Mouse (Mus musculus): ENCODE data around the gene Hectd4. TPM values are rescaled to one million over a fixed set of nuclear protein-coding genes. Genes with fewer than 3 reads are reported as not detected.
A peak's percentile ranks its signal among the peaks of the same experiment; 100 is the strongest.
"Not testable (repeated sequence)": the region's sequence is repeated elsewhere in the genome, so short reads cannot be mapped to it uniquely, and the experiment has no call there.

Hectd4 gene
- polyA plus RNA-seq, 1 experiment from 2014 or later, result 2.2 TPM

- whole genome bisulfite sequencing, result 43% methylated on average over 3 of the region's 3 CpGs
- peak overlapping the region; percentile 21; the same call in 1 of the 2 replicates for H3K4me2 ChIP-seq (replicated peaks; ENCODE audit: low read depth)
- no peaks in the 10 kb centered on the region for H3K36me3 ChIP-seq (ENCODE audit: control insufficient read depth, insufficient read depth)
- no peak overlapping the region for H3K9ac ChIP-seq (ENCODE audit: low read depth, low read length)
- H3K4me3 ChIP-seq (ENCODE audit: low read depth, low read length), result no peak overlapping the region
- ATAC-seq, result peak; percentile 14; the same call in 1 of the 2 replicates
- H3K9me3 ChIP-seq (ENCODE audit: control insufficient read depth), result no peaks in the 10 kb centered on the region
- TF ChIP-seq CTCF (IDR thresholded peaks at IDR 0.05; ENCODE audit: low read depth), result no peak
- no peaks in the 10 kb centered on the region for H3K27me3 ChIP-seq (replicated peaks; ENCODE audit: control insufficient read depth, insufficient read depth, low read length)
- 0 out of 2 replicates have a peak, but pooled peaks cover 4% of the 10 kb centered on the region for H3K4me1 ChIP-seq (replicated peaks; ENCODE audit: control insufficient read depth, insufficient read depth, low read length)
- H3K27ac ChIP-seq (ENCODE audit: low read depth, low read length), result no peak overlapping the region
These were observed 6.4 kb downstream of the Hectd4 start for GRCm38 (mm10) chr5:121226406-121226805.

DNA sequence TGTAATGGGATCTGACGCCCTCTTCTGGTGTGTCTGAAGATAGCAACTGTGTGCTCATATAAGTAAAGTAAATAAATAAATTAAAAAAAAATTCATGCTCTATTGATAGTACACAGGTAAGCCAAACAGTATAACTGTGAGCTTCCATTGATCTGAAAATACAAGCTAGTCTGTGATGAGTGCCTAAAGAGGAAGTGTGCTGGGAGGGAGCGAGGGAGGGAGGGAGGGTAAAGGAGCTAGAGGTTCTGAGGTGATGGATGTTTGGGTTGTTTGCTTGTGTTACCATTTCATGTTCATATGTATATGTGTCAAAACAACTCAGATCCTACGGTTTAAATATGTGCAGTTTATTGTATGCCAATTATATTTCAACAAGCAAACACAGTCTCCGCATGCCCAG, 6.8 kb downstream of the Hectd4 start:
- Histone ChIP-seq H3K9me3 (ENCODE audit: control insufficient read depth) (no peaks in the 10 kb centered on the region), H3K36me3 (ENCODE audit: control insufficient read depth, insufficient read depth) (no peaks in the 10 kb centered on the region), H3K9ac (ENCODE audit: low read depth, low read length) (no peak overlapping the region), H3K4me2 (replicated peaks; ENCODE audit: low read depth) (no peak overlapping the region), H3K27ac (ENCODE audit: low read depth, low read length) (no peak overlapping the region), H3K4me3 (ENCODE audit: low read depth, low read length) (no peak overlapping the region), H3K4me1 (replicated peaks; ENCODE audit: control insufficient read depth, insufficient read depth, low read length) (0 out of 2 replicates have a peak, but pooled peaks cover 4% of the 10 kb centered on the region), H3K27me3 (replicated peaks; ENCODE audit: control insufficient read depth, insufficient read depth, low read length) (no peaks in the 10 kb centered on the region)
- TF ChIP-seq CTCF (IDR thresholded peaks at IDR 0.05; ENCODE audit: low read depth), result 0 out of 2 replicates have a peak, but pooled peaks have one; percentile 14
- ATAC-seq, result no peak
- 73% methylated on average over 4 of the region's 4 CpGs for WGBS

DNA sequence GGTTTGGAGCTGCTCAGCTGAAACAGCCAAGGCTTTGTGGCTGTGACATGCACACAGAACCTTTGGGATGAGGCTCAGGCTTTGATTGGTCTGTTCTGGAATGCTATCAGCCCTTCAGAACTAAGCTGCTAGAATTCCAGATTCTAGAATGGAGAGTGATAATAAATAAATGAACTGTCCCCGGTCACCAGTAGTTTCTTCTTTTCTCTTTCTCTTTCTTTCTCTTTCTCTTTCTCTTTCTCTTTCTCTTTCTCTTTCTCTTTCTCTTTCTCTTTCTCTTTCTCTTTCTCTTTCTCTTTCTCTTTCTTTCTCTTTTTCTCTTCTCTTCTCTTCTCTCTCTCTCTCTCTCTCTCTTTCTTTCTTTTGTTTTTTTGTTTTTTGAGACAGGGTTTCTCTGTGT, 7.3 kb downstream of the Hectd4 start:
- H3K9me3 ChIP-seq (ENCODE audit: control insufficient read depth); ATAC-seq; H3K4me3 ChIP-seq (ENCODE audit: low read depth, low read length); H3K27ac ChIP-seq (ENCODE audit: low read depth, low read length); H3K36me3 ChIP-seq (ENCODE audit: control insufficient read depth, insufficient read depth); H3K27me3 ChIP-seq (replicated peaks; ENCODE audit: control insufficient read depth, insufficient read depth, low read length); H3K4me2 ChIP-seq (replicated peaks; ENCODE audit: low read depth); H3K9ac ChIP-seq (ENCODE audit: low read depth, low read length); H3K4me1 ChIP-seq (replicated peaks; ENCODE audit: control insufficient read depth, insufficient read depth, low read length): not testable (repeated sequence)
- 67% methylated on average over 1 of the region's 1 CpGs for whole genome bisulfite sequencing

DNA sequence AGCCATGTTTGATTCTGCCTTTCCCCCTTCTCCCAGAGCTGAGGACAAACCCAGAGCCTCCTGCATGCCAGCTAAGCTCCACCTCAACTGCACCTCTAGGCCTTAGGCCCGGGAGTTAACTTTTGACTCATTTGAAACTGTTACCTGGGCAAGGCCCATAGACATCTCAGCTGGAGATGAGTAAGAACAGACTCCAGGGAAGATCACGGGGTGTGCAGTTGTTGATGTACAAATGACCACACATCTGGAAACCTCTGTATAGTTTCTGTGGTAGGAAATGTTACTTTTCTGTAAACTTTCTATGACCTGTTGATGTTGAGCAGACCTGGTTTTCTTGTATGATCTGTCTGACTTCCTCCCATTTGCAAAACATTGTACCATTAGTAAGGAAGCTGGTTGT, 9.2 kb downstream of the Hectd4 start:
- no peak for ATAC-seq
- Histone ChIP-seq H3K9ac (ENCODE audit: low read depth, low read length) (no peak overlapping the region), H3K27me3 (replicated peaks; ENCODE audit: control insufficient read depth, insufficient read depth, low read length) (no peaks in the 10 kb centered on the region), H3K36me3 (ENCODE audit: control insufficient read depth, insufficient read depth) (no peaks in the 10 kb centered on the region), H3K4me1 (replicated peaks; ENCODE audit: control insufficient read depth, insufficient read depth, low read length) (0 out of 2 replicates have a peak, but pooled peaks cover 4% of the 10 kb centered on the region), H3K4me3 (ENCODE audit: low read depth, low read length) (no peak overlapping the region), H3K4me2 (replicated peaks; ENCODE audit: low read depth) (no peak overlapping the region), H3K27ac (ENCODE audit: low read depth, low read length) (no peak overlapping the region), H3K9me3 (ENCODE audit: control insufficient read depth) (no peaks in the 10 kb centered on the region)
- 76% methylated on average over 2 of the region's 2 CpGs for WGBS
- no peak for TF ChIP-seq CTCF (IDR thresholded peaks at IDR 0.05; ENCODE audit: low read depth)

GRCm38 (mm10) chr5:121230811-121231210, 10.8 kb downstream of the Hectd4 start:
- H3K36me3 ChIP-seq (ENCODE audit: control insufficient read depth, insufficient read depth), result no peaks in the 10 kb centered on the region
- no peak for TF ChIP-seq CTCF (IDR thresholded peaks at IDR 0.05; ENCODE audit: low read depth)
- H3K9me3 ChIP-seq (ENCODE audit: control insufficient read depth), result no peaks in the 10 kb centered on the region
- H3K4me1 ChIP-seq (replicated peaks; ENCODE audit: control insufficient read depth, insufficient read depth, low read length), result 0 out of 2 replicates have a peak, but pooled peaks cover 4% of the 10 kb centered on the region
- no peak overlapping the region for H3K4me3 ChIP-seq (ENCODE audit: low read depth, low read length)
- no peak for ATAC-seq
- no peak overlapping the region for H3K4me2 ChIP-seq (replicated peaks; ENCODE audit: low read depth)
- 71% methylated on average over 9 of the region's 9 CpGs for WGBS
- H3K27ac ChIP-seq (ENCODE audit: low read depth, low read length), result no peak overlapping the region
- no peak overlapping the region for H3K9ac ChIP-seq (ENCODE audit: low read depth, low read length)
- no peaks in the 10 kb centered on the region for H3K27me3 ChIP-seq (replicated peaks; ENCODE audit: control insufficient read depth, insufficient read depth, low read length)

DNA sequence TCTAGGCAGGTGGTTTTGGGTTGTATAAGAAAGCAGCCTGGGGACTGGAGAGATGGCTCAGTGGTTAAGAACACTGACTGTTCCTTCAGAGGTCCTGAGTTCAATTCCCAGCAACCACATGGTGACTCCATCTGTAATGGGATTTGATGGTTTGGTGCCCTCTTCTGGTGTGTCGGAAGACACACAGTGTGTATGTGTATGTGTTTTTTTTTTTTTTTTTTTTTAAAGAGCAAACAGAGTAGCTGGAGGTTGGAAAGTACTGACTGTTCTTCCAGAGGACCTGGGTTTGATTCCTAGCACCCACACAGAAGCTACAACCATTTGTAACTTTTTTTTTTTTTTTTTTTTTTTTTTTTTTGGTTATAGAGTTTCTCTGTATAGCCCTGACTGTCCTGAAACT, 12.8 kb downstream of the Hectd4 start:
- Histone ChIP-seq H3K4me1 (replicated peaks; ENCODE audit: control insufficient read depth, insufficient read depth, low read length) (0 out of 2 replicates have a peak, but pooled peaks cover 4% of the 10 kb centered on the region), H3K27me3 (replicated peaks; ENCODE audit: control insufficient read depth, insufficient read depth, low read length) (no peaks in the 10 kb centered on the region), H3K36me3 (ENCODE audit: control insufficient read depth, insufficient read depth) (no peaks in the 10 kb centered on the region), H3K9me3 (ENCODE audit: control insufficient read depth) (no peaks in the 10 kb centered on the region), H3K27ac (ENCODE audit: low read depth, low read length) (no peak overlapping the region), H3K4me3 (ENCODE audit: low read depth, low read length) (no peak overlapping the region), H3K4me2 (replicated peaks; ENCODE audit: low read depth) (no peak overlapping the region), H3K9ac (ENCODE audit: low read depth, low read length) (no peak overlapping the region)
- peak; percentile 21; the same call in 1 of the 2 replicates for TF ChIP-seq CTCF (IDR thresholded peaks at IDR 0.05; ENCODE audit: low read depth)
- no peak for ATAC-seq
- 100% methylated on average over 1 of the region's 1 CpGs for WGBS

GRCm38 (mm10) chr5:121233726-121234125, 13.7 kb downstream of the Hectd4 start:
- Histone ChIP-seq H3K4me1 (replicated peaks; ENCODE audit: control insufficient read depth, insufficient read depth, low read length) (0 out of 2 replicates have a peak, but pooled peaks cover 4% of the 10 kb centered on the region), H3K27me3 (replicated peaks; ENCODE audit: control insufficient read depth, insufficient read depth, low read length) (no peaks in the 10 kb centered on the region), H3K36me3 (ENCODE audit: control insufficient read depth, insufficient read depth) (no peaks in the 10 kb centered on the region), H3K4me3 (ENCODE audit: low read depth, low read length) (no peak overlapping the region), H3K27ac (ENCODE audit: low read depth, low read length) (no peak overlapping the region), H3K4me2 (replicated peaks; ENCODE audit: low read depth) (no peak overlapping the region), H3K9ac (ENCODE audit: low read depth, low read length) (no peak overlapping the region), H3K9me3 (ENCODE audit: control insufficient read depth) (no peaks in the 10 kb centered on the region)
- TF ChIP-seq CTCF (IDR thresholded peaks at IDR 0.05; ENCODE audit: low read depth), result no peak
- peak; percentile 59 for ATAC-seq
- 21% methylated on average over 2 of the region's 2 CpGs for WGBS

Data from intestine, postnatal 0 days (tissue).